Mouse (Mus musculus): ENCODE data around the gene Mlf1. TPM values are rescaled to one million over a fixed set of nuclear protein-coding genes. Genes with fewer than 3 reads are reported as not detected.
A peak's percentile ranks its signal among the peaks of the same experiment; 100 is the strongest.

Mlf1 gene
- polyA plus RNA-seq, 1 experiment from 2014 or later, result 5.6 TPM

DNA sequence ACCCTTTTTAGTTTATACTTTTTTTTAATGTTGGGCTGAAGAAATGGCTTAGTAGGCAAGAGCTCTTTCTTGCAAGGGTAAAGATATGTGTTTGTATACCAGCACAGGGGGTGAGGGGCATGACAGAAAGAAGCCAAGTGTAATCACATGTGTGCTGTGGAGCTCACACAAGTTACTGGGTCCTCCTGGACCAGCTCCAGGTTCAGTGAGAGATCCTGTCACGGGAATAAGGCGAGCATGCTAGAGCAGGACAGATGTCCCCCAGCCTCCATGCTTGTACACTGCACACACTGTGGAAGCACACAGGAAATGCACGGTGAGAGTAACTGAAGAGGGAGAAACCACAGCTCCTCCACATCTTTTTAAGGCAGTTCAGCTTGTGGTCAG is 21.1 kb upstream of the Mlf1 start:
- no peak; the same call in 1 of the 2 replicates for ATAC-seq (replicated peaks; ENCODE audit: low FRiP score)
- no peak overlapping the region for H3K4me2 ChIP-seq
- no peak overlapping the region for H3K4me3 ChIP-seq (ENCODE audit: low read depth, low read length)
- H3K9ac ChIP-seq (ENCODE audit: low read depth, low read length), result no peak overlapping the region
- H3K27me3 ChIP-seq (replicated peaks; ENCODE audit: control insufficient read depth, insufficient read depth, low read length), result no peaks in the 10 kb centered on the region
- no peaks in the 10 kb centered on the region for H3K4me1 ChIP-seq (replicated peaks; ENCODE audit: control insufficient read depth, insufficient read depth, low read length)
- no peak for DNase-seq (ENCODE audit: low spot score)
- peaks cover 3% of the 10 kb centered on the region; the same call in 1 of the 2 replicates for H3K9me3 ChIP-seq (ENCODE audit: control insufficient read depth, low read length)
- peaks cover 2% of the 10 kb centered on the region; the same call in 1 of the 2 replicates for H3K36me3 ChIP-seq (ENCODE audit: control insufficient read depth, insufficient read depth, low read length)
- WGBS, result 80% methylated on average over 3 of the region's 3 CpGs
- H3K27ac ChIP-seq (ENCODE audit: low read depth, low read length), result no peak overlapping the region

DNA sequence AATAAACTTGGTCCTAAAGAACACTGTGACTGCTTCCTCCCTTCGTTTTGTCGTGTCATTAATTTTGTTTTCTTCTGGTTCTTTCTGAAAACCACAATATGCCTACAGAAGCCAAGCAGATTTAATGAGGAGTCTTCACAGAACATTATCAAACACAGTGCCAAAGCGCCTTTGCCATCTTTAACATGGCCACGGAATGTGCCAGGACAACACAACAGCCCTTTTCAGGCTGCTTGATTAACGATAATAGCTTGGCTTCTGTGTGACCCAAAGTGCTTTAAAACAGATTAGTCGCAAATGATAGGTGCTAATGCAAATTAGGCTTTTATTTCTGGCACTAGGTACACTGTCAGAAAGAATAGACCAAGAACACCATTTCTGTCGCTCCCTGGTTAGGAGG is 15.5 kb upstream of the Mlf1 start:
- 85% methylated on average over 7 of the region's 7 CpGs for WGBS
- H3K36me3 ChIP-seq (ENCODE audit: control insufficient read depth, insufficient read depth, low read length), result peaks cover 2% of the 10 kb centered on the region; the same call in 1 of the 2 replicates
- ATAC-seq (replicated peaks; ENCODE audit: low FRiP score) (no peak), DNase-seq (ENCODE audit: low spot score) (no peak)
- no peak overlapping the region for H3K4me2 ChIP-seq
- H3K27me3 ChIP-seq (replicated peaks; ENCODE audit: control insufficient read depth, insufficient read depth, low read length), result no peaks in the 10 kb centered on the region
- H3K9me3 ChIP-seq (ENCODE audit: control insufficient read depth, low read length), result peaks cover 3% of the 10 kb centered on the region; the same call in 1 of the 2 replicates
- no peak overlapping the region for H3K27ac ChIP-seq (ENCODE audit: low read depth, low read length)
- H3K4me1 ChIP-seq (replicated peaks; ENCODE audit: control insufficient read depth, insufficient read depth, low read length), result no peaks in the 10 kb centered on the region
- no peak overlapping the region for H3K4me3 ChIP-seq (ENCODE audit: low read depth, low read length)
- H3K9ac ChIP-seq (ENCODE audit: low read depth, low read length), result no peak overlapping the region

GRCm38 (mm10) chr3:67366087-67366892 is 7.6 kb upstream of the Mlf1 start:
- H3K4me2 ChIP-seq, result no peak overlapping the region
- H3K27ac ChIP-seq (ENCODE audit: low read depth, low read length), result no peak overlapping the region
- no peak overlapping the region for H3K4me3 ChIP-seq (ENCODE audit: low read depth, low read length)
- ATAC-seq (replicated peaks; ENCODE audit: low FRiP score), result no peak
- DNase-seq (ENCODE audit: low spot score), result no peak
- H3K9me3 ChIP-seq (ENCODE audit: control insufficient read depth, low read length), result no peaks in the 10 kb centered on the region
- H3K9ac ChIP-seq (ENCODE audit: low read depth, low read length), result no peak overlapping the region
- H3K4me1 ChIP-seq (replicated peaks; ENCODE audit: control insufficient read depth, insufficient read depth, low read length), result no peaks in the 10 kb centered on the region
- H3K27me3 ChIP-seq (replicated peaks; ENCODE audit: control insufficient read depth, insufficient read depth, low read length), result no peaks in the 10 kb centered on the region
- 63% methylated on average over 4 of the region's 4 CpGs for whole genome bisulfite sequencing
- H3K36me3 ChIP-seq (ENCODE audit: control insufficient read depth, insufficient read depth, low read length), result no peaks in the 10 kb centered on the region

DNA sequence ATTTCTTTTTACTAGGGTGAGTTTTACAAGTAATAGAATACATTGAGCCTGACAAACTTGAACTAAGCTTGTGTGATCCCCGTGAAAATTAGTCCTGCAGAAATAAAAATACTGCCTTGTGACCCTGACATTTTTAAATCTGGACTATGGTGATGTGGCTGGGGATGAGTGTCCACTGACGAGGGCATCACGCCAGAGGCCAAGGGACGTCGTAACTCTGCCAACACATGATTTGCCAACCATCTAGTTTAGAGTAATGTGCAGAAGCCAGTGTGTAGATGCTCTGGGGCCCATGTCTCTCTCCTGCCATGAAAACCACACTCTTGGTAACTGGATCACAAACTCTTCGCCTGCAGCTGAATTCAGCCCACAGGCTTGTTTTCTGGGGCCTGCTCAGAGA is 6.4 kb upstream of the Mlf1 start:
- WGBS, result 78% methylated on average over 6 of the region's 6 CpGs
- H3K36me3 ChIP-seq (ENCODE audit: control insufficient read depth, insufficient read depth, low read length), result no peaks in the 10 kb centered on the region
- H3K9me3 ChIP-seq (ENCODE audit: control insufficient read depth, low read length), result no peaks in the 10 kb centered on the region
- no peak overlapping the region for H3K9ac ChIP-seq (ENCODE audit: low read depth, low read length)
- DNase-seq (ENCODE audit: low spot score) (no peak), ATAC-seq (replicated peaks; ENCODE audit: low FRiP score) (no peak)
- no peak overlapping the region for H3K27ac ChIP-seq (ENCODE audit: low read depth, low read length)
- H3K4me1 ChIP-seq (replicated peaks; ENCODE audit: control insufficient read depth, insufficient read depth, low read length), result no peaks in the 10 kb centered on the region
- 0 out of 2 replicates have a peak, but pooled peaks cover 5% of the 10 kb centered on the region for H3K27me3 ChIP-seq (replicated peaks; ENCODE audit: control insufficient read depth, insufficient read depth, low read length)
- H3K4me2 ChIP-seq, result no peak overlapping the region
- no peak overlapping the region for H3K4me3 ChIP-seq (ENCODE audit: low read depth, low read length)

DNA sequence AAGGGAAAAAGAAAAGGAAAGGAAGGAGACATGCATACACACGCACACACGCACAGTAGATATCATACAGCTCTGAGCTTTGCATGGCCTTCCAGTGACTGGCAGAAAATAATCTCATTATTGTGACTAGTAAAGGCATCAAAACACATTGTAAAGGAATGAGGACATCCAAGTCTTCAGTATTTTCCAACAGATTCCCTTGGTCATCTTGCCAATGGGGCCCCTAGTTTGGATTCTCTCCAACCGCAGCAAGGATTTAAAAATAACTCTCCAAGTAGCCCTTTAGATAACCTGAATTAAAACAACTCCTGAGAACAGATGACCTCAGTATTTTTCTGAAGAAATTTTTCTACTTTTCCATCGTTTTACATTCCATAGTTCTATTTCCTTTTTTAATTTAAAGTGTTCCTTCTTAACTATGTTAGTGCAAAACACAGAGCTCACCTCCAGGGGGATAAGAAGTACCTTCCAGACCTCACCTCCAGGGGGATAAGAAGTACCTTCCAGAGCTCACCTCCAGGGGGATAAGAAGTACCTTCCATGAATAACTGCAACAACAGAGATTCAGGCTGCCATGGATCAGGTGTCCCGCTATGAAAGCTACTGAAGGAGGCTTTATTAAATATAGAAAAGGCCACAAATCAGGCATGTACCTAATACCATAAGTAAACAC is 4.4 kb upstream of the Mlf1 start:
- Histone ChIP-seq H3K9me3 (ENCODE audit: control insufficient read depth, low read length) (no peaks in the 10 kb centered on the region), H3K27ac (ENCODE audit: low read depth, low read length) (no peak overlapping the region), H3K36me3 (ENCODE audit: control insufficient read depth, insufficient read depth, low read length) (no peaks in the 10 kb centered on the region), H3K4me1 (replicated peaks; ENCODE audit: control insufficient read depth, insufficient read depth, low read length) (no peaks in the 10 kb centered on the region), H3K4me3 (ENCODE audit: low read depth, low read length) (no peak overlapping the region), H3K27me3 (replicated peaks; ENCODE audit: control insufficient read depth, insufficient read depth, low read length) (peaks cover 8% of the 10 kb centered on the region; the same call in 1 of the 2 replicates), H3K9ac (ENCODE audit: low read depth, low read length) (no peak overlapping the region), H3K4me2 (no peak overlapping the region)
- DNase-seq (ENCODE audit: low spot score) (no peak), ATAC-seq (replicated peaks; ENCODE audit: low FRiP score) (no peak)
- WGBS, result 74% methylated on average over 5 of the region's 5 CpGs

DNA sequence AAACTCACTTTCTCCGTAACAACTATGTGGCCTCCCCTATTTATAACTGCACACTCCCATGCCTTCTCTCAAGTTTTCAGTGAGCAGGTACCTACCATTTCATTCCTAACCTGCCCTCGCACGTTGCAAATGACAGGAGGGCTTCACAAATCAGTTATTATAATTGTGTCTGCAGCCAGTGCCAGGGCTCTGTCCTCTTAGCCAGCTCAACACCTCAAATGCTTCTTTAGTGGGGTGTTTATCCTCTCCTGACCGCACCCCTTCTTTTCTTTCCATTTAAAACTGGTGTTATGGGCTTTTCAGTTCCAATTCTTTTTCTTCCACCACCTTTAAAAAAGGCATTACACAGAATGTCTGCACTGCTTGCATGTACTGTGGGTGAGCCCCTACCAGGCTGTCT is 1.7 kb upstream of the Mlf1 start:
- Histone ChIP-seq H3K9me3 (ENCODE audit: control insufficient read depth, low read length) (no peaks in the 10 kb centered on the region), H3K36me3 (ENCODE audit: control insufficient read depth, insufficient read depth, low read length) (no peaks in the 10 kb centered on the region), H3K27me3 (replicated peaks; ENCODE audit: control insufficient read depth, insufficient read depth, low read length) (peaks cover 10% of the 10 kb centered on the region; the same call in 1 of the 2 replicates), H3K4me3 (ENCODE audit: low read depth, low read length) (no peak overlapping the region), H3K4me2 (no peak overlapping the region), H3K4me1 (replicated peaks; ENCODE audit: control insufficient read depth, insufficient read depth, low read length) (no peaks in the 10 kb centered on the region), H3K9ac (ENCODE audit: low read depth, low read length) (no peak overlapping the region), H3K27ac (ENCODE audit: low read depth, low read length) (no peak overlapping the region)
- WGBS, result 74% methylated on average over 4 of the region's 4 CpGs
- ATAC-seq (replicated peaks; ENCODE audit: low FRiP score) (no peak), DNase-seq (ENCODE audit: low spot score) (no peak)

- Histone ChIP-seq H3K4me3 (ENCODE audit: low read depth, low read length) (no peak overlapping the region), H3K4me2 (no peak overlapping the region), H3K36me3 (ENCODE audit: control insufficient read depth, insufficient read depth, low read length) (no peaks in the 10 kb centered on the region), H3K27ac (ENCODE audit: low read depth, low read length) (no peak overlapping the region), H3K9ac (ENCODE audit: low read depth, low read length) (no peak overlapping the region), H3K27me3 (replicated peaks; ENCODE audit: control insufficient read depth, insufficient read depth, low read length) (peaks cover 10% of the 10 kb centered on the region; the same call in 1 of the 2 replicates), H3K9me3 (ENCODE audit: control insufficient read depth, low read length) (no peaks in the 10 kb centered on the region), H3K4me1 (replicated peaks; ENCODE audit: control insufficient read depth, insufficient read depth, low read length) (no peaks in the 10 kb centered on the region)
- no peak for DNase-seq (ENCODE audit: low spot score)
- ATAC-seq (replicated peaks; ENCODE audit: low FRiP score), result no peak
- 54% methylated on average over 5 of the region's 5 CpGs for WGBS
Observed at GRCm38 (mm10) chr3:67372781-67373180, 1.1 kb upstream of the Mlf1 start.

DNA sequence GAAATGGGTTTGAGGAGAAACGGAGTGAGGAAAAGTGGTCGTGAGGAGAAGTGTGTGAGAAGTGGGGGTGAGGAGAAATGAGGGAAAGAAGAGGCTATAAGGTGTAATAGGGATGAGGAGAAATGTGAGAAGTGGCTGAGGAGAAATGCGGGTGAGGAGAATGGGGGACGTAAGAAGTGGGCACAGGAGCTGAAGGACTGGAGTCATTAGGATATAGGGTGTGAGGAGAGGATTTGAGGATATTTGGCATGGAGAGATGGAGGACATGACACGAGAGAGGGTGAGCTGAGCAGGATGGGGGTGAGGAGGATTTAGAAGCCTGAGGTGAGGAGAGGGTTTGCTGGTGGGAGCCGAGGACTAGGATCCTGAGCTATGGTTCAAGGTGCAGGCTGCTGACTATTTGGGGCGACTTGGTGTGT is 472 bp downstream of the Mlf1 start:
- Histone ChIP-seq H3K27ac (ENCODE audit: low read depth, low read length) (no peak overlapping the region), H3K4me3 (ENCODE audit: low read depth, low read length) (peak overlapping the region; percentile 46), H3K27me3 (replicated peaks; ENCODE audit: control insufficient read depth, insufficient read depth, low read length) (peaks cover 10% of the 10 kb centered on the region; the same call in 1 of the 2 replicates), H3K4me1 (replicated peaks; ENCODE audit: control insufficient read depth, insufficient read depth, low read length) (no peaks in the 10 kb centered on the region), H3K9ac (ENCODE audit: low read depth, low read length) (peak overlapping the region; percentile 37; the same call in 1 of the 2 replicates), H3K36me3 (ENCODE audit: control insufficient read depth, insufficient read depth, low read length) (no peaks in the 10 kb centered on the region), H3K9me3 (ENCODE audit: control insufficient read depth, low read length) (no peaks in the 10 kb centered on the region), H3K4me2 (peak overlapping the region; percentile 80)
- 38% methylated on average over 7 of the region's 7 CpGs for WGBS
- no peak for DNase-seq (ENCODE audit: low spot score)
- ATAC-seq (replicated peaks; ENCODE audit: low FRiP score), result peak; percentile 17; the same call in 1 of the 2 replicates

Data from liver, embryonic 11.5 days (tissue).